Mouse (Mus musculus): ENCODE data around the gene Decr2.
"Not testable (repeated sequence)": the region's sequence is repeated elsewhere in the genome, so short reads cannot be mapped to it uniquely, and the experiment has no call there.

Decr2 gene

GRCm38 (mm10) chr17:26089905-26090632 is at the start of gene Decr2:
Decr2 (minus strand) TSS chr17:26090337.
- peak; percentile 81 for DNase-seq (ENCODE audit: low read depth)

- DNase-seq (ENCODE audit: low read depth) = no peak
Measured at GRCm38 (mm10) chr17:26138901-26139381, 48.8 kb upstream of the Decr2 start.

GRCm38 (mm10) chr17:26138239-26138836 is 48.2 kb upstream of the Decr2 start, which contains the start of gene Axin1:
Axin1 (plus strand) TSS chr17:26138688.
- DNase-seq (ENCODE audit: low read depth) = peak; percentile 89

GRCm38 (mm10) chr17:26137751-26138130 is 47.6 kb upstream of the Decr2 start:
- DNase-seq (ENCODE audit: low read depth) = no peak

- no peak for DNase-seq (ENCODE audit: low read depth)
Measured at GRCm38 (mm10) chr17:26137106-26137750, 47.1 kb upstream of the Decr2 start.

- no peak for DNase-seq (ENCODE audit: low read depth)
Measured at GRCm38 (mm10) chr17:26131856-26132853, 42.0 kb upstream of the Decr2 start.

- DNase-seq (ENCODE audit: low read depth) = no peak
Measured at GRCm38 (mm10) chr17:26131062-26131732, 41.1 kb upstream of the Decr2 start.

GRCm38 (mm10) chr17:26125226-26125625 is 35.1 kb upstream of the Decr2 start:
- no peak for DNase-seq (ENCODE audit: low read depth)

GRCm38 (mm10) chr17:26124560-26124959 is 34.4 kb upstream of the Decr2 start:
- DNase-seq (ENCODE audit: low read depth) = no peak

- peak; percentile 87 for DNase-seq (ENCODE audit: low read depth)
Measured at GRCm38 (mm10) chr17:26123267-26123684, 33.1 kb upstream of the Decr2 start, which contains the start of gene Mrpl28. Mrpl28 (plus strand) TSS chr17:26123500.

- no peak for DNase-seq (ENCODE audit: low read depth)
Measured at GRCm38 (mm10) chr17:26122431-26123140, 32.4 kb upstream of the Decr2 start.

GRCm38 (mm10) chr17:26119766-26120710 is 29.9 kb upstream of the Decr2 start:
- DNase-seq (ENCODE audit: low read depth) = peak; percentile 50

- no peak for DNase-seq (ENCODE audit: low read depth)
Measured at GRCm38 (mm10) chr17:26116503-26117258, 26.5 kb upstream of the Decr2 start.

GRCm38 (mm10) chr17:26115956-26116487 is 25.9 kb upstream of the Decr2 start:
- DNase-seq (ENCODE audit: low read depth) = no peak

GRCm38 (mm10) chr17:26115205-26115898 is 25.2 kb upstream of the Decr2 start:
- DNase-seq (ENCODE audit: low read depth) = no peak

GRCm38 (mm10) chr17:26114461-26114860 is 24.3 kb upstream of the Decr2 start:
- DNase-seq (ENCODE audit: low read depth) = not testable (repeated sequence)

GRCm38 (mm10) chr17:26114061-26114460 is 23.9 kb upstream of the Decr2 start:
- DNase-seq (ENCODE audit: low read depth) = no peak
